Mouse (Mus musculus) stomach, postnatal 0 days (tissue): ENCODE measurements at regions not wholly inside any gene's neighbourhood (a gene's known extent, or its start where the extent isn't known, plus 50 kb on each side); places are given as distances from the start of the nearest gene placed in this dataset.

Experiments
- ATAC-seq: fragments of 200-750 bp; cut with Nextera tagmentation; 2 replicates; pipeline ENCODE4 v1.8.0; 2017; ENCODE audit not compliant: low FRiP score, low TSS enrichment
- DNase-seq: peaks from one replicate; pipeline ENCODE4 v3.0.0-alpha.2; 2016; ENCODE audit warnings: low spot score
- H3K27ac ChIP-seq: fragments of 300-500 bp; sonication (generic); replicated peaks from 2 replicates; pipeline ENCODE4 v1.5.1; 2014; ENCODE audit warnings: mild to moderate bottlenecking, control low read depth
- H3K27me3 ChIP-seq: fragments of 300-500 bp; sonication (generic); 2 replicates; pipeline ENCODE4 v1.6.1; 2014; ENCODE audit warnings: low read length; ENCODE audit not compliant: control insufficient read depth, insufficient read depth
- H3K36me3 ChIP-seq: fragments of 300-500 bp; sonication (generic); 2 replicates; pipeline ENCODE4 v1.6.1; 2014; ENCODE audit warnings: low read length, mixed read lengths; ENCODE audit not compliant: control insufficient read depth, insufficient read depth
- H3K4me1 ChIP-seq: fragments of 300-500 bp; sonication (generic); replicated peaks from 2 replicates; pipeline ENCODE4 v1.6.1; 2014; ENCODE audit warnings: antibody characterized with exemption; ENCODE audit not compliant: control insufficient read depth, insufficient read depth
- H3K4me2 ChIP-seq: fragments of 300-500 bp; sonication (generic); replicated peaks from 2 replicates; pipeline ENCODE4 v1.6.1; 2014; ENCODE audit warnings: low read depth, mild to moderate bottlenecking, control low read depth, moderate library complexity
- H3K4me3 ChIP-seq: fragments of 300-500 bp; sonication (generic); 2 replicates; pipeline ENCODE4 v1.5.1; 2014; ENCODE audit warnings: low read depth, low read length, control low read depth
- H3K9ac ChIP-seq: fragments of 300-500 bp; sonication (generic); 2 replicates; pipeline ENCODE4 v1.6.1; 2014; ENCODE audit warnings: mild to moderate bottlenecking, low read length, control low read depth, mixed read lengths
- H3K9me3 ChIP-seq: fragments of 300-500 bp; sonication (generic); 2 replicates; pipeline ENCODE4 v1.6.1; 2016; ENCODE audit warnings: low read length; ENCODE audit not compliant: control insufficient read depth
- CTCF ChIP-seq: IDR thresholded peaks from 2 replicates; pipeline ENCODE4 v1.5.1; 2016; ENCODE audit warnings: antibody characterized with exemption, low read depth, mild to moderate bottlenecking, moderate library complexity
- EP300 ChIP-seq: optimal IDR thresholded peaks from 2 replicates; pipeline ENCODE3; 2016; ENCODE audit warnings: antibody characterized with exemption
- WGBS: fragments of 180-500 bp; shearing (Covaris S2); extraction: QIAGEN DNeasy Blood & Tissue Kit; methylation state at CpG from one replicate; pipeline ENCODE4 v1.1.7; 2014; 5-methylcytosine and 5-hydroxymethylcytosine counted together

DNA sequence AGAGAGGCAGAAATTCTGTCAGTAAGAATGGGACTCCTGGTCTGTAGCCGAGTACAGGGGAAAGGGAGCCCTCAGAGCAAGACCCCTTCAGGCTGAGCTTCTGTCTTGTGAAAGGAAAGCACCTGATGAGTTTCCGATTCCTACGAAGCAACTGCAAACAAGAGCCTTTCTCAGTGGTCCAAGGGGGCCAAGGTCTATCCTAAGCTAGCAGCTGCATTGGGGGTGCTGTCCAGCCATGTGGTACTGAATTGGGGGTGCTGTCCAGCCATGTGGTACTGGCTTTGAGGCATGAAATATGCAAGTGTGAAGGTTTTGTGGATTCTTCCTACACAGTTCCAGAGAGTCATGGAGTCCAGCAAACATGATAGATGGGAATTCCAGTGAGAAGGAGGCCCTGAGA is 202.7 kb upstream of the Glra1 start:
- Histone ChIP-seq H3K4me3 (no peak overlapping the region), H3K27me3 (no peaks in the 10 kb centered on the region), H3K36me3 (no peaks in the 10 kb centered on the region), H3K4me1 (no peaks in the 10 kb centered on the region), H3K4me2 (no peak overlapping the region), H3K9me3 (no peaks in the 10 kb centered on the region), H3K9ac (no peak overlapping the region), H3K27ac (no peak overlapping the region)
- 70% methylated on average over 3 of the region's 3 CpGs for WGBS
- ATAC-seq (no peak), DNase-seq (no peak)
- no peak for TF ChIP-seq CTCF
- no peak for TF ChIP-seq EP300

- 23% methylated on average over 8 of the region's 8 CpGs for WGBS
- Histone ChIP-seq H3K27me3 (no peaks in the 10 kb centered on the region), H3K4me1 (no peaks in the 10 kb centered on the region), H3K27ac (no peak overlapping the region), H3K36me3 (no peaks in the 10 kb centered on the region), H3K9me3 (no peaks in the 10 kb centered on the region), H3K4me3 (no peak overlapping the region), H3K4me2 (no peak overlapping the region), H3K9ac (no peak overlapping the region)
- DNase-seq (no peak), ATAC-seq (no peak)
- TF ChIP-seq EP300 = no peak
- no peak for TF ChIP-seq CTCF
These were observed 183.3 kb upstream of the Glra1 start for GRCm38 (mm10) chr11:55791195-55791865.

DNA sequence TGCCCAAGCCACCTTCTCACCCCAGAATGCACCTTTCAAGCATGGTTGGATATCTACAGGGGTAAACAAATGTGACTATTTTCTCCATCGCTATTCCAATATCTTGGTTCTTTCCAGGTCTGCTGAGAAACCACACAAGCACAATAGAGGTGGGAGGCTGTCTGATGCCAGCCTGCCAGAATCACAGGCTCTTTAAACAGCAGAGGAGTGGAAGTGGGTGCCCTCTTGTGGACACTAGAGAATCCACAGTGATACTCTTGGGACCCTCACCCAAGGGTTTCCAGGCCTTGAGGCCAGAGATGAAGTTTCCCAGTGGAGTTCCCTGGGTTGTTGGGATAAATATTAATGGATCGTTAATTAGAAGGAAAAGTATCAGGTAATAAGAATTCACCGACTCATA is 181.6 kb upstream of the Glra1 start:
- no peak overlapping the region for H3K4me3 ChIP-seq
- no peaks in the 10 kb centered on the region for H3K27me3 ChIP-seq
- ATAC-seq (no peak), DNase-seq (no peak)
- H3K9me3 ChIP-seq = no peaks in the 10 kb centered on the region
- H3K4me2 ChIP-seq = no peak overlapping the region
- no peaks in the 10 kb centered on the region for H3K36me3 ChIP-seq
- no peaks in the 10 kb centered on the region for H3K4me1 ChIP-seq
- TF ChIP-seq CTCF (0 out of 2 replicates have a peak, but pooled peaks have one; percentile 13), EP300 (no peak)
- no peak overlapping the region for H3K27ac ChIP-seq
- no peak overlapping the region for H3K9ac ChIP-seq
- 85% methylated on average over 3 of the region's 3 CpGs for WGBS

GRCm38 (mm10) chr11:55781044-55781443 is 173.0 kb upstream of the Glra1 start:
- no peaks in the 10 kb centered on the region for H3K36me3 ChIP-seq
- H3K4me1 ChIP-seq = no peaks in the 10 kb centered on the region
- DNase-seq (no peak), ATAC-seq (no peak)
- no peak overlapping the region for H3K9ac ChIP-seq
- 75% methylated on average over 3 of the region's 3 CpGs for WGBS
- no peaks in the 10 kb centered on the region for H3K27me3 ChIP-seq
- H3K4me3 ChIP-seq = no peak overlapping the region
- TF ChIP-seq EP300 = no peak
- no peak for TF ChIP-seq CTCF
- H3K9me3 ChIP-seq = no peaks in the 10 kb centered on the region
- no peak overlapping the region for H3K27ac ChIP-seq
- H3K4me2 ChIP-seq = no peak overlapping the region

- TF ChIP-seq EP300 (no peak), CTCF (no peak)
- ATAC-seq (no peak), DNase-seq (no peak)
- Histone ChIP-seq H3K4me1 (no peaks in the 10 kb centered on the region), H3K27me3 (no peaks in the 10 kb centered on the region), H3K9ac (no peak overlapping the region), H3K4me2 (no peak overlapping the region), H3K9me3 (no peaks in the 10 kb centered on the region), H3K4me3 (no peak overlapping the region), H3K27ac (no peak overlapping the region), H3K36me3 (no peaks in the 10 kb centered on the region)
- WGBS = 48% methylated on average over 2 of the region's 2 CpGs
These were observed 172.0 kb upstream of the Glra1 start for GRCm38 (mm10) chr11:55780011-55780410.

- H3K27me3 ChIP-seq = no peaks in the 10 kb centered on the region
- H3K9me3 ChIP-seq = no peaks in the 10 kb centered on the region
- DNase-seq (no peak), ATAC-seq (no peak)
- TF ChIP-seq EP300 (no peak), CTCF (peak; percentile 3; the same call in 1 of the 2 replicates)
- H3K4me2 ChIP-seq = no peak overlapping the region
- no peak overlapping the region for H3K9ac ChIP-seq
- H3K4me3 ChIP-seq = no peak overlapping the region
- no peak overlapping the region for H3K27ac ChIP-seq
- 64% methylated on average over 1 of the region's 1 CpGs for WGBS
- no peaks in the 10 kb centered on the region for H3K36me3 ChIP-seq
- H3K4me1 ChIP-seq = no peaks in the 10 kb centered on the region
These were observed 165.3 kb upstream of the Glra1 start for GRCm38 (mm10) chr11:55773283-55773682.
